Comparison of ENCODE assay signal across 14 mouse cellular contexts in the genomic region with DNA sequence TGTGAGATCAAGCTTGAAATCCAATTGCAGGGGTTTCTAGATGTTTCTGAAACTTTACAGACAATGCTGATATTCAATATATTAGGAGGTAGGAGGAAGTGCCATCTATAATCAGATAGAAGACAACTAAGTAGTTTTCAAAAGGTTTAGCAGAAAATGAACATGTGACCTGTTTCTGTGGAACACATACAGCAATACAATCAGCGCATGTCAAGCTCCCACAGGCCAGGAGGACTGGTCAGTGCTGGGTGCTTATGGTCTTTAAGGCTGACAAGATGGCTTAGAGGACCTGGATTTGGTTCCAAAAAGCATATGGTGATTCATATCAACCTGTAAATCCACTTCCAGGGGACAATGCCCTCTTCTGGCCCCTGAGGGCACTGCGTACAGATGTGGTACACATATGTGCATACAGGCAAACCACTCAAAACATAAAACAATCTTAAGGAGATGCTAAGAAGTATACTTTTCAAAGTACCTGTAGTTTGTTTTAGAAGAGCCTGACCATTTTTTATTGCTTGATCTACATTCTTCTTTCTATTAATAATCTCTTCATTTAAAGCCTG. TPM values are rescaled to one million over a fixed set of nuclear protein-coding genes. Genes with fewer than 3 reads are reported as not detected.
DNase-seq lines count a peak whose midpoint lies in the region; ATAC-seq and TF ChIP-seq lines count a peak whose summit lies in the region.
"Had no signal": no experiment of that assay in that cellular context is flagged by ENCODE, and none has a peak within 500 bp of the region (broad histone marks: within the 10 kb centered on the region; RNA-seq: fewer than 3 reads in every experiment).

No protein-coding gene starts in this region.

- TF ChIP-seq POLR2A in CH12.LX (IDR thresholded peaks at IDR 0.05; ENCODE audit: low read depth, low read length): no peak
- no peak for TF ChIP-seq POLR2A in bone marrow, adult 2 months (IDR thresholded peaks at IDR 0.05; ENCODE audit: borderline replicate concordance, control insufficient read depth, low read depth, low read length)

- in situ Hi-C loops in CH12.LX (cut with MboI; ENCODE audit: low pct_ligation_motif_present, low pct_unique_long_range_greater_than_20kb, low sequenced_read_pairs): no loop called here

- 100% methylated on average over 2 of the region's 2 CpGs for WGBS in heart, postnatal 0 days
- 96% methylated on average over 2 of the region's 2 CpGs for WGBS in liver, postnatal 0 days (ENCODE audit: insufficient replicate concordance)
- 95% methylated on average over 2 of the region's 2 CpGs for WGBS in bone marrow, adult 2 months

- ATAC-seq in heart, postnatal 0 days (ENCODE audit: insufficient read depth, low read depth): no peak
- ATAC-seq in liver, postnatal 0 days: no peak
- ATAC-seq: inflammation-experienced regulatory T-cells, adult 6 months had no signal

- no peak for TF ChIP-seq RAD21 in CH12.LX (IDR thresholded peaks at IDR 0.05; ENCODE audit: low read depth, low read length)

- peak; percentile 18; the same call in 1 of the 2 replicates for TF ChIP-seq CTCF in heart, postnatal 0 days (IDR thresholded peaks at IDR 0.05; ENCODE audit: low read depth)
- peak; percentile 46 for TF ChIP-seq CTCF in liver, postnatal 0 days (IDR thresholded peaks at IDR 0.05; ENCODE audit: low read depth)
- peak in 1 of 2 experiments; percentile 31; a peak in 3 of 4 replicates for TF ChIP-seq CTCF in CH12.LX (conservative IDR thresholded peaks at IDR 0.05 in 1 of 2, IDR thresholded peaks at IDR 0.05 in 1 of 2; ENCODE audit: low read depth in 2 of 2, low read length in 2 of 2)
- TF ChIP-seq CTCF in bone marrow, adult 2 months (IDR thresholded peaks at IDR 0.05; ENCODE audit: control insufficient read depth, insufficient read depth, low read length): peak; percentile 22; the same call in 1 of the 2 replicates

- no peak overlapping the region for H3K9ac ChIP-seq in heart, postnatal 0 days (replicated peaks; ENCODE audit: low read depth, low read length)
- H3K9ac ChIP-seq in liver, postnatal 0 days (replicated peaks): no peak overlapping the region
- H3K9ac ChIP-seq in CH12.LX (ENCODE audit: insufficient read depth, low read depth): no peak overlapping the region
- H3K9ac ChIP-seq: heart, embryonic 15.5 days; liver, embryonic 15.5 days had no signal

- H3K79me2 ChIP-seq in CH12.LX (replicated peaks; ENCODE audit: control insufficient read depth, extremely low read depth, insufficient read depth, poor library complexity, severe bottlenecking): no peaks in the 10 kb centered on the region

- H3K4me2 ChIP-seq in heart, postnatal 0 days (ENCODE audit: low read depth, low read length): no peak overlapping the region
- H3K4me2 ChIP-seq in liver, postnatal 0 days (ENCODE audit: low read depth, low read length): no peak overlapping the region
- H3K4me2 ChIP-seq in CH12.LX (ENCODE audit: insufficient read depth, low read depth, poor library complexity, severe bottlenecking): no peak overlapping the region
- H3K4me2 ChIP-seq: heart, embryonic 15.5 days; liver, embryonic 15.5 days had no signal

- H3K36me3 ChIP-seq in heart, postnatal 0 days (replicated peaks; ENCODE audit: control insufficient read depth, insufficient read depth, low read length): peaks cover 89% of the 10 kb centered on the region
- peaks cover 50% of the 10 kb centered on the region for H3K36me3 ChIP-seq in liver, postnatal 0 days (replicated peaks; ENCODE audit: insufficient read depth, low read length)
- H3K36me3 ChIP-seq in CH12.LX (replicated peaks in 1 of 2; ENCODE audit: control insufficient read depth in 1 of 2, insufficient read depth in 1 of 2, low read length in 1 of 2): peaks cover 39 to 76% of the 10 kb centered on the region in 2 experiments

- peaks cover 14% of the 10 kb centered on the region; the same call in 1 of the 2 replicates for H3K4me1 ChIP-seq in heart, postnatal 0 days (ENCODE audit: control insufficient read depth, insufficient read depth)
- H3K4me1 ChIP-seq in liver, postnatal 0 days (ENCODE audit: insufficient read depth): no peaks in the 10 kb centered on the region
- H3K4me1 ChIP-seq in CH12.LX (ENCODE audit: control insufficient read depth in 1 of 2, insufficient read depth in 2 of 2): peaks cover 9 to 51% of the 10 kb centered on the region in 2 experiments
- H3K4me1 ChIP-seq in bone marrow, adult 2 months (ENCODE audit: control insufficient read depth, insufficient read depth, low read length): no peaks in the 10 kb centered on the region
- H3K4me1 ChIP-seq: liver, embryonic 15.5 days; midbrain, embryonic 10.5 days had no signal

- H3K4me3 ChIP-seq in heart, postnatal 0 days (ENCODE audit: low read depth, low read length): no peak overlapping the region
- H3K4me3 ChIP-seq in liver, postnatal 0 days (ENCODE audit: low read depth, low read length): no peak overlapping the region
- H3K4me3 ChIP-seq in CH12.LX (replicated peaks in 1 of 3; ENCODE audit: low read depth in 2 of 3, low read length in 2 of 3, poor library complexity in 1 of 3): no peak overlapping the region
- no peak overlapping the region for H3K4me3 ChIP-seq in bone marrow, adult 2 months (replicated peaks; ENCODE audit: control insufficient read depth, low read depth, low read length)
- H3K4me3 ChIP-seq: heart, embryonic 15.5 days; liver, embryonic 15.5 days; midbrain, embryonic 10.5 days had no signal

- TF ChIP-seq EP300 in heart, postnatal 0 days (IDR thresholded peaks at IDR 0.05; ENCODE audit: low read depth): no peak
- no peak for TF ChIP-seq EP300 in liver, postnatal 0 days (IDR thresholded peaks at IDR 0.05; ENCODE audit: low read depth)
- TF ChIP-seq EP300 in CH12.LX (IDR thresholded peaks at IDR 0.05; ENCODE audit: low read length): no peak

- H3K27me3 ChIP-seq in heart, postnatal 0 days (ENCODE audit: control insufficient read depth, insufficient read depth, low read length): no peaks in the 10 kb centered on the region
- no peaks in the 10 kb centered on the region for H3K27me3 ChIP-seq in liver, postnatal 0 days (ENCODE audit: insufficient read depth, low read length)
- H3K27me3 ChIP-seq in CH12.LX (replicated peaks): no peaks in the 10 kb centered on the region
- H3K27me3 ChIP-seq: heart, embryonic 15.5 days; liver, embryonic 15.5 days had no signal

- no peak for DNase-seq in heart, postnatal 0 days (ENCODE audit: low spot score)
- DNase-seq in heart, adult 8-10 months (ENCODE audit: low spot score): no peak
- no peak for DNase-seq in liver, postnatal 0 days
- DNase-seq in liver: no peak
- peak; percentile 30 for DNase-seq in CH12.LX (ENCODE audit: extremely low read depth)
- DNase-seq in urinary bladder, postnatal 4 days (ENCODE audit: low spot score in 2 of 2): no peak
- DNase-seq in Muller cell, postnatal 12 days (ENCODE audit: inconsistent ontology term): no peak
- DNase-seq: right cerebral cortex, postnatal 14 days had no signal

- dilution Hi-C loops in CH12.LX (cut with MboI; ENCODE audit: extremely low pct_ligation_motif_present, extremely low pct_unique_long_range_greater_than_20kb, low sequenced_read_pairs): no loop called here

- H3K9me3 ChIP-seq in heart, postnatal 0 days (replicated peaks; ENCODE audit: control insufficient read depth, low read length): no peaks in the 10 kb centered on the region
- H3K9me3 ChIP-seq in liver, postnatal 0 days (ENCODE audit: low read length): no peaks in the 10 kb centered on the region
- no peaks in the 10 kb centered on the region for H3K9me3 ChIP-seq in CH12.LX (replicated peaks; ENCODE audit: low read length)
- H3K9me3 ChIP-seq: liver, embryonic 15.5 days; midbrain, embryonic 10.5 days had no signal

- H3K27ac ChIP-seq in heart, postnatal 0 days (ENCODE audit: low read depth): no peak overlapping the region
- no peak overlapping the region for H3K27ac ChIP-seq in liver, postnatal 0 days (ENCODE audit: low read depth)
- H3K27ac ChIP-seq in CH12.LX (ENCODE audit: insufficient read depth, low read depth): no peak overlapping the region
- no peak overlapping the region for H3K27ac ChIP-seq in bone marrow, adult 2 months (ENCODE audit: control insufficient read depth, insufficient read depth, low read depth, low read length, poor library complexity)
- H3K27ac ChIP-seq: heart, embryonic 15.5 days; liver, embryonic 15.5 days; midbrain, embryonic 10.5 days had no signal

TF ChIP-seq in CH12.LX, 34 proteins besides CTCF, POLR2A, EP300 and RAD21:
- TF ChIP-seq RCOR1 (conservative IDR thresholded peaks at IDR 0.05; ENCODE audit: low read depth, low read length): no peak
- TF ChIP-seq NRF1 (IDR thresholded peaks at IDR 0.05; ENCODE audit: low read depth, low read length): no peak
- no peak for TF ChIP-seq ETS1 (conservative IDR thresholded peaks at IDR 0.05; ENCODE audit: low read depth, low read length)
- TF ChIP-seq CHD2 (IDR thresholded peaks at IDR 0.05; ENCODE audit: low read length): no peak
- no peak for TF ChIP-seq MAX (IDR thresholded peaks at IDR 0.05; ENCODE audit: low read length)
- TF ChIP-seq GABPA (IDR thresholded peaks at IDR 0.05; ENCODE audit: insufficient replicate concordance, low read depth, low read length): no peak
- no peak for TF ChIP-seq USF1 (IDR thresholded peaks at IDR 0.05; ENCODE audit: low read depth, low read length)
- no peak for TF ChIP-seq TCF12 (IDR thresholded peaks at IDR 0.05; ENCODE audit: low read depth, low read length)
- TF ChIP-seq MEF2A (IDR thresholded peaks at IDR 0.05; ENCODE audit: borderline replicate concordance, low read depth, low read length): no peak
- no peak for TF ChIP-seq CHD1 (IDR thresholded peaks at IDR 0.05; ENCODE audit: low read depth, low read length)
- TF ChIP-seq SIN3A (IDR thresholded peaks at IDR 0.05; ENCODE audit: low read length): no peak
- no peak for TF ChIP-seq PAX5 (IDR thresholded peaks at IDR 0.05; ENCODE audit: low read length)

RNA-seq across cellular contexts. Expression of a gene that starts 52.5 kb away (rescaled TPM):
- not detected in 2 replicates for total RNA-seq in heart, postnatal 0 days (2014; rRNA removed; ENCODE audit: low replicate concordance)
- not detected in 2 replicates for polyA plus RNA-seq in heart, postnatal 0 days (2015; fragmentation: Nextera tagmentation; extraction: Ambion mirVana)
- not detected for total RNA-seq in heart, adult 8-10 months (2022)
- 0.11 and 0.21 TPM in 2 replicates for polyA plus RNA-seq in liver, postnatal 0 days (2015; fragmentation: Nextera tagmentation; extraction: Ambion mirVana)
- total RNA-seq in CH12.LX (2012; rRNA removed) (0.68 and 0.71 TPM in 2 replicates), CH12.LX (2014; rRNA removed) (0.26 and 0.30 TPM in 2 replicates)
- polyA plus RNA-seq in CH12.LX (2012; ENCODE audit: insufficient read length, low read depth): 0.76 and 0.86 TPM in 2 replicates
- polyA plus RNA-seq in bone marrow, adult 2 months (2011; ENCODE audit: insufficient read depth, insufficient read length, low replicate concordance, missing spikeins): not detected in 2 replicates
- total RNA-seq: layer of hippocampus, postnatal 10 days had no signal
- polyA plus RNA-seq: heart, embryonic 15.5 days; inflammation-experienced regulatory T-cells, adult 6 months had no signal
